Mouse (Mus musculus) CH12.LX (cell line): Measurements from ENCODE around the gene Ubxn2a.

Experiments used
- CTCF ChIP-seq, 2 experiments: IDR thresholded peaks in 1 of 2; conservative IDR thresholded peaks in 1 of 2; 2 replicates each; pipeline ENCODE4 v1.5.1; 2011 to 2012; ENCODE audit warnings: low read depth in 2 of 2, low read length in 2 of 2, improper control_type of control experiment in 1 of 2, inconsistent platforms in 1 of 2, mild to moderate bottlenecking in 1 of 2, moderate library complexity in 1 of 2
- HCFC1 ChIP-seq: IDR thresholded peaks from 2 replicates; pipeline ENCODE4 v1.6.1; 2012; ENCODE audit warnings: low read depth, mild to moderate bottlenecking, inconsistent platforms, low read length, improper control_type of control experiment
- MAX ChIP-seq: IDR thresholded peaks from 2 replicates; pipeline ENCODE4 v1.6.1; 2011; ENCODE audit warnings: low read length, improper control_type of control experiment
- POLR2A ChIP-seq: IDR thresholded peaks from 2 replicates; pipeline ENCODE4 v1.6.1; 2011; ENCODE audit warnings: low read depth, mild to moderate bottlenecking, improper control_type of control experiment, low read length

DNA sequence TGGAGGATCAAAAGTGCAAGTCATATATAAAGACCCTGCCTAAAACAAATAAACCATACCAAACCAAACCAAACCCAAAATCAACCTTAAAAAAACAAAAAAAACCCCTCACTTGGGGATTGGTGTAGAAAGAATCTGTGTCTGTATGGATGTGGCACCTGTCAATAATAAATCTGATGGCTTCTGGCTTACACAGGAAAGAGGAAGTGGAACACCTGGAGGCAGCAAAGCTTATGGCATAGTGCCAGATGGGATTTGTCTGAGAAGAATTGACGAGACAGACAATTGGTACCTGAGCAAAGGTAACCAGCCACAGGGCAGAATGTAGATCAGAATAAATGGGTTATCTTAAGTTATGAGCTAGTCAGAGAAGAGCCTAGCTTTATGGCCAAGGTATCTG, 22.4 kb downstream of the Ubxn2a start:
- TF ChIP-seq POLR2A (no peak), MAX (no peak), CTCF (conservative IDR thresholded peaks at IDR 0.05 in 1 of 2, IDR thresholded peaks at IDR 0.05 in 1 of 2; ENCODE audit: low read depth in 2 of 2, low read length in 2 of 2) (no peak), HCFC1 (no peak)
